Mouse (Mus musculus): ENCODE data around the gene Arhgap24.

GRCm38 (mm10) chr5:102470284-102470683 lies 10.9 kb upstream of the Arhgap24 start:
- TF ChIP-seq CTCF (IDR thresholded peaks at IDR 0.05; ENCODE audit: low read depth) = no peak
- TF ChIP-seq EP300 (IDR thresholded peaks at IDR 0.05; ENCODE audit: low read depth) = no peak

Data from liver, postnatal 0 days (tissue).